Mouse (Mus musculus) kidney, postnatal 4 days (tissue): ENCODE measurements around the gene Scml4.

Source experiments
- DNase-seq, 2 experiments: peaks; one replicate each; pipeline ENCODE4 v3.0.0; 2021; ENCODE audit warnings: mixed read lengths in 2 of 2

Gene Scml4

DNA sequence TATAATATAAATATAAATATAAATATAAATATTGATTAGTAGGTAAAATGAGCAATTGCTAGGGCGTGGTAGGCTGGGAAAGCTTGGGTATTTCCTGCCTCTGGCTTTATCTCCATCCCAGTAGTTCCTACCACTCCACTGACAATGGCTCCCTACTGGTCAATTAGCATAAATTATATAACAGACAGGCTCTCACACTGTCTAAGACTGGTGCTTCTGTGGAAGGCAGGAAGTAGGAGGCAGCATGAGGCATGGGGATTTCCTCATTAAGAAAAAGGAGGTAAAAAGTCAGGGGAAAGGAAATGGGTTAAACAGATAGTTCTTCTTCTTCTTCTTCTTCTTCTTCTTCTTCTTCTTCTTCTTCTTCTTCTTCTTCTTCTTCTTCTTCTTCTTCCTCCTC lies 48.4 kb downstream of the Scml4 start:
- no peak for DNase-seq

DNA sequence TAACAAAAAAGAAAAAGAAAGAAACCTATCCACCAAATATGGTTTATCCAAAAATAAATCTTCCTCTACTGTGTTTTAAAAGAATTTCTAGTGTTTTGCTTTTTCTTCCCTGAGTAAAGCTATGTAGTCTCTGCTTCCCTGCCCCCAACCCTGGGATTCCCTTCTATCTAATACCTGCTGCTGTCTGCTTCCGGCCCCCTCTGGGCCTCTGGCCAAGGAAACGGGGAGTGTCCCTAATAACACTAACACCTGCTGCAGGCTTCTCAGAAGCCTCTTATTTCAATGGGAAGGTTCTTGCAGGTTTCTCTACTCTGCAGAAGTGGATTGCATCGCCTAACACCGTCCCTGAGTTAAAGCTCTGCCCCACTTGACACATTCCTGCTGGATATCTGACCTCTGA lies 50.4 kb downstream of the Scml4 start:
- no peak for DNase-seq

DNA sequence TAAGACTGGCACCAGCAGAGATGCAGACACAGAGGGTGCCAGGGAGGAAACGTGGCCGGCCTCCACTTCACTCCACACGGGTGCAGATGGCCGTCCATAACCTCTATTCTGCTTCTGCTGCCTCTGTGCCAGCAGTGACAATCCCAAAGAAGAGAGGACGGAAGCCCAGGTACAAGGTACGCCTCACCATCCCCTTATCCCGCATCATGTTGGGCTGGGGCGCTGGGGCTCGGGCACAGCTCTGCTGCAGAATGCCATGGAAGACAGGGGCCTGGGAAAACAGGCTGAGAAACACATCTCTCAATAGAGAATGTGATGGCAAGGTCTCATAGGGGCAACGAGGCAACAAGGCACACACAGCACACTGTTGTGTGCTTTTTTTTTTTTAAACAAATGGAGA lies 51.9 kb downstream of the Scml4 start:
- no peak for DNase-seq

DNA sequence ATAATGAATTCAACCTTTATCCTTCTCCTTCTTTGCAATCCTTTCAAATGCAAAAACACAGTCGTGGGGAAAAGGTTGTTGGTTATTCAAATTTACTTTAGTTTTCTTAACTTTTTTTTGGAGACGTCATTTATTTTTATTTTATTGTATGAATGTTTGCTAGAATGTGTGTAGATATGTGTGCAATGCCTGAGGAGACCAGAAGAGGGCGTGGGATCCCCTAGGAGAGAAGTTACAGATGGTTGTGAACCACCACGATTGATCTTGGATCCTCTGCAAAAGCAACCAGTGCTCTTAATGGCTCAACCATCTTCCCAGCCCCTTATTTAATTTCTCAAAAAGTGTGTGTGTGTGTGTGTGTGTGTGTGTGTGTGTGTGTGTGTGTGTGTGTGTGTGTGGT lies 53.0 kb downstream of the Scml4 start:
- peak in 1 of 2 experiments; percentile 14 for DNase-seq

DNA sequence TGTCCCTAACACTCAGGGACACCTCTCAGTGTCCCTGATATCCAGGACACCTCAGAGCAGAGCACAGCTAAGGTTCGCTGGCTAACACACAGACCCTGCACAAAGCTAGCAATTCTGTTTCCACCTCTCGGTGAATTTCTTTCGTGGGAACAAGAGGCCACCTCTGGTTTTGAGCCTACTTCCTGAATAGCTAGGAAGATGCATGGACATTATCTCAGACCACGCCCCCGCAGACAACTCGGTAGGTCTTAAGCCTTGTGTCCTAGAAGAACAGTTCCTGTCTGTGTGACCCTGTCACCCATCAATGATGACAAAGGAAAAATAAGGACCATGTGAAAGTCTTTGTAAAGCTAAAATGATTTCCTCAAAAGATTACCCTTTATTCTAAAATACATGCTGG lies 54.0 kb downstream of the Scml4 start:
- peak; percentile 14 to 40 for DNase-seq

DNA sequence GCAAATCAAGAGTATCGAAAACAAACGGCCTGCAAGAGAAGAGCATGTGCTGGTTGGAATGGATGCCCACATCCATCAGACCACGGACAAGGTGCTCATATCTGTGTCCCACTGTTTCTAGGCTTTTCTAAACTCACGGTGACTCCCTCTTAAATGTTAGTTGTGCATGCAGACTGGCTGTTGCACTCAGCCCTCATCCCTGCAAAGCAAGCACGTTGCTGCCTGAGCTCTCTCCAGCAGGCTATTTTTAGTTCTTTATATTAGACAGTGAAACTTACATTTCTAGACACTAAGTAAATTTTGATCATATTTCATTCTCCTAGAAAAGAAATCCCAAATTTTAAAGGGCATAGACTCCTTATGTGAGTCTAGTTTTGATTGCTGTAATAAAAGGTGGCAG lies 57.2 kb downstream of the Scml4 start:
- DNase-seq: no peak

DNA sequence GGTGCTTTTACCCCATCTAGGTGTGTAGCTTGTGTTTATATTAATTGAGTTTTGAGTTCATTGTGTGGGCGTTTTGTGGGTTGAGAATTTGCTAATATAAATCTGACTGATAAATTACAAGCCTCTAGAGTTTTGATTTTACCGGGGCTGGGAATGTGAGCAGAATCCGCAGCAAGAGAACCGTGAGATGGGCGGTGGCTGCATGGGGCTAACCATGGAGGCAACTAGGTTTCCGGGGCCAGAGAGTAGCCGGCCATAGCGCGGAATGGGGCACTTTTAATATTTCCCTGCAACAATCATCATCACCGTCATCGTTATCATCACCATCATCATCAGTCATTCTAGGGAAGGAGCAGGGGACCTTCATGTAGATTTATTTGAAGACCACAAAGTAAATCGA lies 59.6 kb downstream of the Scml4 start:
- DNase-seq: no peak

DNA sequence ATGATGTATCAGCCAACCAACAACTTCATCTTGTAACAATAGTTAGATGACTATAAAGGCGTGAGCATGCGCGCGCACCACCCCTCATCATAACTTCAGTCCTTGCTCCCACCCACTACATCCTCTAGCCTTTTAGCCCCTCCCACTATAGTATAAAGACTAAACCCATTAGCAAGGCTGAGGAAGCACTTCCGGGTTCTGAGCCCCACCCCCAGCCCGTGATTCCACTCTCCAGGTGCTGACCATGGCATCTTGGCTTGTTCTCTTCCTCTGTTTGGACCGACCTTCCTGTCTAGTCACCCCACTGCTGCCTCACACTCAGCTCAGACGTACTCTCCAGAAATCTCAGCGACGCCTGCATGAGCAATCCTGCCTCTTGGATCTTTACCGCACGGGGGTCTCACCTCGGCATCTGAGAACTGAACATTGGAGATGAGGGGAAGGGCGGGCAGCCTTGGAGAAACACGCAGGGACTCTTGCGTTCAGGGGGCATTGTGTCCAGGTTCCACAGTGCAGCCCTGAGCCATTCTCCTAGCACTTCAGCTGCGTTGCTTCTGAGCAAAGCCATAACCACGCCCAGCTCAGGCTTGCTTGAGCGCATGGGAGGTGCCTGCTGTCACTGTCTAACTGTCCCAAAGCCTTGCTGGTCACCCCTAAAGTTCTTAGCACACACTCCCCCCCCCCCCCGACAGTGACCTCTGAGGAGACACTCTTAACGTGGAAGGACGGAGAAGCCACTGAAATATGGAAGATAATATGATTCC lies 65.1 kb downstream of the Scml4 start:
- DNase-seq: no peak

DNA sequence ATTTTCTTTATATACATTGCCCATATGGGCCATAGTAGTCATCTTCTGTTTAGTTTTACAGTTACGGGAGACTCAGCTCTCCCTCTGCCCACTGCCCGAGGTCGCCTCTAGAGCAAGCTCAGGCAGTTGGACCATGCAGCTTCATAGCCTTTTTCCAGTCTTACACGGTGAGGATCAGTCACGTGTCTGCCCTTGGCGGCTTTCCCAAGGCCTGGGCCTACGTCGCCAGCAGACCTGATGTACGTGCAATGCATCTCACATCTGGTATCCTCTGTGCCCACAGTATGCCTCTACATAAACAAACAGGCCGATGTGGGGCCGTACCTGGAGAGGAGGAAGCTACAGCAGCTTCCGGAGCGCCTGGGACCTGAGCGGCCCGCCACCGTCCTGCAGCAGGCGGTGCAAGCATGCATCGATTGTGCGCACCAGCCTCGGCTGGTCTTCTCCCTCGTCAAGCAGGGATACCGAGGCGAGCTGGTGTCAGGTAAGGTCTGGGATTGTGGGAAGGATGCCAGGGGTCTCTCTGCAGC lies 70.0 kb downstream of the Scml4 start:
- DNase-seq: no peak

DNA sequence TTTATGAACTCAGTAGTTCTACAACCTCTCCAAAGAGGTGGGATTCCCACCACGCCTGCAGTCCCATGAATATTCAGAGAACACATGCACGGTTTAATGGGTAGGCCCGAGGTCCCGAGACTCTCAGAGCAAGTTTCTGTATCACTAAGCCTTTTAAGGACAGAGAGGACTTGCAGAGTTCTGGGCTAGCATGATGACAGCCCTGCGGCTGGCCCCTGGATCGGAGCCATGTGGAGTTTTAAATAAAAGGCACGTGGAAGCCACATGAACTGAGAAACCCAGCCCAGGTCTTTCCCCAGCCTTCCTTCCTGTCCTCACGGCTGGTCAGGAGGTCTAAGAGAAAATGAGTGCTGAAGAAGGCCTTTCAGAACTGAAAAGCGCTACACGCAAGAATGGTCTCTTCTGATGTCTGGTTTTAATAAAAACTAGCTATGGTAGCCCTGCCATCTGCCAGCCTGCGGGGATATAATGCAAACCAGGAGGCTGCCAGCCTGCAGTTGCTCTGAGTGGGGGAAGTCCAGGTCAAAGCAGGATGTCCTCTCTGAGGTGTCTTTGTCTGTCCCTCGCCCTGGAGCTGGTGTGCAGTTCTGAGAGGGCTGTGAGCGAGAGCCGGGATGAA lies 72.8 kb downstream of the Scml4 start:
- no peak for DNase-seq

DNA sequence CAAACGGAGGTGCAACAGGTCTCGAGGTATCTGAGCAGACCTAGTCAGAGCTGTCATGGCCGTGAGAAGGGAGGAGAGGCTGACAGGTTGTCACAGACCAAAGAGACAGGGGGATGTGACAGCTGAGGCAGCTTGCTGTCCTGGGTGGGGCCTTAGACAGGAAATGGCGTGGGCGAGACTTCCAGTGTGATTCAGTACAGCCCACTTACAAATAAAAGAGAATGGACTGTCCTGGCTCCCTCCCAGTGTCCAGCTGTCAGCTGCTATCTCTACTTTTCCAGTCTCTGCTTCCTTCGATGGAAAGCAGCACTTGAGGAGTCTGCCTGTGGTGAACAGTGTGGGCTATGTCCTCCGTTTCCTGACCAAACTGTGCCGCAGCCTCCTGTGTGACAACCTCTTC lies 74.5 kb downstream of the Scml4 start:
- peak; percentile 51 to 66 for DNase-seq

DNA sequence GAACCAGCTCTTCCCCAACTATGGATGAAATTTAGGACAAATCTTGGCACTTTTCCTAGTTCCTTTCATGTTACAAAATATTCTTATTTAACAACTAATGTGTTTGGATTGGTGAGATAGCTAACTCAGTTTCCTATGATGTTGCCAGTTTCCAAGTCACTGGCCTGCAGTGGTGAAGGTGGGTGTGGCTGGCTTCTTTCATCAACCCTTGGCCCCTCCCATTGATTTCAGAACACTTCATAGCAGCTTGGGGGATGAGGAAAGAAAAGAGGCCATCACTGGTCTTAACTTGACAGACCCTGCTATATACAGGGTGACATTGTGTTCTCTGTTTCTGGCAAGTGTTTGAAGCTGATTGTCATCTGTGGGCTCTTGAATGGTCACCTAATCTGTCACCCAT lies 76.0 kb downstream of the Scml4 start:
- DNase-seq: no peak

DNA sequence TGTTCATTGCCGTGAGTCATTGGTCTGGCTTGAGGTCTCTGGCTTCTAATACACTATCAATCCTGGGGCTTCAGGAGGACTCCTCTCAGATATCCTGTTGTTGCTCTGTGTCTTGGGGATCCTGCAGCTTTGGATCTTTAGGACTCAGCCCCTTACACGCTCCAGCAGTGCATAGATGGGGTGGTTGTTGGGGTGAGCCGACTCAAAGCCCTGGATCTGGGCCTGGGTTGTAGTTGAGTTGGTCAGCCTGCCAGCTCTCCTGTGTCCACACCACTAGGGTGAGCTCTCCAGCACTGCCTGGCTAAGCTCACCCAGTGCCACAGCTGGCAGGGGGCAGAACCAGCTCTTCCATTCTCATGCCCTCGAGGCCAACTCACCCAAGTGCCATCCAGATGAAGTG lies 78.2 kb downstream of the Scml4 start:
- no peak for DNase-seq

DNA sequence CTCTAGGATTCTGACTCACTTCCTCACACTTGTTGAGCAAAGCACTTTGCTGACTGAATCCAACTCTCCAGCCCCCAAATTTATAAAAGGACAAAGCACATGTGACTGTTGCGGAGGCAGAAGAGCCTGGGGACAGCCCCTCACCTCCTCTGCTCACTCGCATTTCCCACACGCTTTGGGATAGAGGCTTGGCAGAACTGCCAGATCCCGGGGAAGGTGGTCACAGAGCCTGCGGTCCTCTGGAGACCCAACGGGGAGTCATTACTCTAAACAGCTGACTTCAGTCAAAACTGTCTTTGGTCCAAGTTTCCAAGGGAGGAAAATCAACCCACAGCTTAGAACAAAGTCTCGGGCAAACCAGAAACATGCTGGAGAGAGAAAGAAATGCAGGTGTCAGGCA lies 79.5 kb downstream of the Scml4 start:
- DNase-seq: peak in 1 of 2 experiments; percentile 39

DNA sequence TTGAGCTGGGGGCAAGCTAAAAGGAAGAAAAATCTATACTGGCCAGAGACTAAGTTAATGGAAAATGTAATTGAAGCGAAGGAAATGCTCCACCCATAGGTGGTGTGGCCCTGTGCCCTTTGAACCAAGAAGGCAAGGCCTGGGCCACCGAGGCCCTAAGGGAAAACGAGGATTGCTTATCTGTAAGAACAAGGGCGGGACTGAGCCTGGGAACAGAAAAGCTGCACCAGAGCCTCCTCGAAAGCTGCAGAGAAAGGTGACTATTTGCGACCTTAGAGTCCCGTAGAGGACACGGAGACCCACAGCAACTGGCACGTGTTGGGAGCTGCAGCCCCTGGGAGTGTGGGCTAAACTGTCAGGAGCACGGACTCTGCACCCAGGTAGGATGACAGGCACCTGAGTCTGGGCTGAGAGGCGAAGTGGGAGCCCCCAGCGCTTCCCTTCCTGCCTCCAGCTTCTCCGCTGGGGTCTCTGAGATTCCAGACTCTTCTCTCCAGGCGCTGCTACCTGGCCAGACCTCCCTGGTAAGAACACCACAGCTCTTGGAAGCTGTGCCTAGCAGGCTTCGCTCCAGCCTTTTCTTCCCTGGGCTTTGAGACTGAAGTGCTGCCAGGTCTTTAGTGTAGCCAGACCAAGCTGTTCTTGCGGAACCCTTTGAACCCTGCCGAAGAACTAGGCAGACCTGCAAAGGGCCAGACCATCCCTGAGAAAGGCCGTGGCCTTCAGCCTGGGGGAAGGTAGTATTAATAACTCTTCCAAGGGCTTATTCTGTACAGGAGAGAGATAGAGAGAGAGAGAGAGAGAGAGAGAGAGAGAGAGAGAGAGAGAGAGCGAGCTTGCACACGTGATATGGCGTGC lies 80.3 kb downstream of the Scml4 start:
- DNase-seq: no peak

DNA sequence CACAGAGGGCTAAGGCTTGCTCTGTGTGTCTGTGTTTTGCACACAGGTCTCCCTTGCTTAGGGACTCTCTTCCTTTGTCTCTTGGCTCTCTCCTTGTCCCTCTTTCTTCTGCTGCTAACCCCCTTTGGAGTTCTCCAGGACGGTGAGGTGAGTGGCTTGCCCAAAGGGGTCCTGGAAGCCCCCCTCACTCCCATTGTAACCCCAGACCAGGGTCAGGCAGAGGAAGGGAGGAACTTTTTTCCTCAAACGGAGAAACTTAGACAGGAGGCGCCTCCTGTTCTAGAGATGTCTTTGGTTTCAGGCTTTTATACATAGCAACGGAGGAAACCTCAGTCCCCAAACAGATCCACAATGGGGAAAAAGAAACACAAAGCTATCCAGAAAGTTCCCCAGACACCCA lies 81.1 kb downstream of the Scml4 start:
- no peak for DNase-seq

DNA sequence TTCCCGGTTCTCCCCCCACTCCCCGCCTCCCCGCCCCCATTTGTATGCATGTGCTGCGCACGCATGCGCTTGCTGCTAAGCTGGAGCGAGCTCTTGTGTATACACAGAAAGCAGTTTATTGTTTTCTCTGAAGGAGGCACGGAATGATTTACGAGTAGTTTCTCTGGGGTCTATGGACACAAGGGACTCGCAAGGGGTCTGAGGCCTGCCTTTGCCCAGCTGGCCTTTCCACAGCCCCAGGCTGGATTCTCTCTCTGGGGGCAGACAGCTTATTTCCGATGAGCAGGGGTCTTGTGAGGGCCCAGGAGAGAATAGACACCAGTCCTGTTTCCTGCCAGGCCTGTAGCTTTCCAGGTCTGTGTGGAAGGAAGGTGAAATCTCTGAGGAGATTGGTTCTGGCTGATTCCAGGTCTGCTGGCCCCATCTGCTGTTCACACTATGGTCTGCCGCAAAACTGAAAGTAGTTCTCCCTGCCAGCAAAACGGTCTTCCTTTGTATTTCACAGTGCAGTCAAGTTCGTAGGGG lies 81.6 kb downstream of the Scml4 start:
- peak; percentile 70 to 80 for DNase-seq

DNA sequence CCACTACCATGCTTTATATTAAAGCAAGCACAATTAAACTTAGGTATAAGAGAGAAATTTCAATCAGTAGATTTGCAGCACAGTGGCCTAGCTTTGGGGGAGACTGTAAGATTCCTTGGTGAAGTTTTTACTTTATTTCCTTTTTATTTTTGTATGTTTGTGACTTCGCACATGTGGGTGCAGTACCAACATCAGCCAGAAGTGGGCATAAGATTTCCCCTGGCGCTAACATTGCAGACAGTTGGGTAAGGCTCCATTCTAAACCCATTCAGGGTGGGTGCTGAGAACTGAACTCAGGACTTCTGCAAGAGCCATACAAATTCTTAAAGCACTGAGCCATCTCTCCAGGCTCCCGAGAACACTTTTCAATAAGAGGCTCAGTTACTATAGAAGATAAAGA lies 82.1 kb downstream of the Scml4 start:
- peak; percentile 50 to 51 for DNase-seq

DNA sequence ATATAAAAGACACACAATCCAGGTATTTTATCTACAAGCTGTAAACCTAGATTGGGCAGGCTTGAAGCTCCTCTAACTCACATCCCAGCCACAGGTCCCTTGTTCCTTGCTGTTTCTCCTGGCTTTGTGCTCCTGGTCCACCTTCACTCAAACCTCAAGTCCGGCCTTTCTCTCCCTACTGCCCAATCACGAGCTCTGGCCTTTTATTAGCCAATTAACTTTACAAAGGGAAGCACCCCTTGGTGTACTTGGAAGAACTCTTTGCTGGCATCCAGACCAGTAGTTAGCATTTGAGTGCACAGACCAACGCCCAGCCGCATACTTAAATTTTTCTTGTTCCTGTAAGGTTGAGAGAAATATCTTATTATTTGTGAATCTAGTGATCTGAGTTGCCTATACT lies 85.1 kb downstream of the Scml4 start:
- no peak for DNase-seq

DNA sequence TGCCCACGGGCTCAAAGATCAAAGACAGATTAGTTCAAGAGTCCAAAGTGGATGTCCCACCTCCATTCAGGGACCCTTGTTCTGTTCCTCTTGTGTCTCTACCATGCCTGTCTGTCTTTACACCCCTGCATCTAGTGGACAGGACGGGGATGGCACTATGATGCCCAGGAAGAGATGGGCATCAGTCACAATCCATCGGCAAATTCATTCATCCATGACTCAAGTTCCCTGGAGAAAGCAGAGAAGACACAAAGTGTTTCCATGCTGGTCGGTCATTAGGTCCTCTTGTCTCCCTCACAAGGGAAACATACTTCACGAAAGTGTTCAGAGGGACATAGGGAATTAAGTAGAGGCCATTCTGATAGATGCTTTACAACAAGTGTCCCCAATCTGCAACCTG lies 87.2 kb downstream of the Scml4 start:
- DNase-seq: no peak

DNA sequence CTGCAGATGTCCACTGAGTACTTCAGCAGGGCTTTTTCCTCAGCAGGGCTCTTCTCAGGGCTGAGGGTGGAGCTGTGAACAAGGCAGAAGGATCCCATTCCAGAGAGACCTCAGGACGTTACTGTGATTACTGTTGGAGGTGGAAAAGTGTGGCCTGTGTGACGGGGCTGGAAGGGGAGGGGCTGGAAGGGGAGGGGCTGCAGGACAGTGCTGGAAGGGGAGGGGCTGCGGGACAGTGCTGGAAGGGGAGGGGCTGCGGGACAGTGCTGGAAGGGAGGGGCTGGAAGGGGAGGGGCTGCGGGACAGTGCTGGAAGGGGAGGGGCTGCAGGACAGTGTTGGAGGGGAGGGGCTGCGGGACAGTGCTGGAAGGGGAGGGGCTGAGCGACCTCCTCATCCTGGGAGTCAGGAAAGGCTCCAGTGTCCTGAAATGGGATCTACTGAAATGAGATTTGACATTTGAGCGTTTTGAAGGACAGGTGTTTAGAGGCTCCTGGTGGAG lies 90.1 kb downstream of the Scml4 start:
- peak; percentile 63 to 74 for DNase-seq

DNA sequence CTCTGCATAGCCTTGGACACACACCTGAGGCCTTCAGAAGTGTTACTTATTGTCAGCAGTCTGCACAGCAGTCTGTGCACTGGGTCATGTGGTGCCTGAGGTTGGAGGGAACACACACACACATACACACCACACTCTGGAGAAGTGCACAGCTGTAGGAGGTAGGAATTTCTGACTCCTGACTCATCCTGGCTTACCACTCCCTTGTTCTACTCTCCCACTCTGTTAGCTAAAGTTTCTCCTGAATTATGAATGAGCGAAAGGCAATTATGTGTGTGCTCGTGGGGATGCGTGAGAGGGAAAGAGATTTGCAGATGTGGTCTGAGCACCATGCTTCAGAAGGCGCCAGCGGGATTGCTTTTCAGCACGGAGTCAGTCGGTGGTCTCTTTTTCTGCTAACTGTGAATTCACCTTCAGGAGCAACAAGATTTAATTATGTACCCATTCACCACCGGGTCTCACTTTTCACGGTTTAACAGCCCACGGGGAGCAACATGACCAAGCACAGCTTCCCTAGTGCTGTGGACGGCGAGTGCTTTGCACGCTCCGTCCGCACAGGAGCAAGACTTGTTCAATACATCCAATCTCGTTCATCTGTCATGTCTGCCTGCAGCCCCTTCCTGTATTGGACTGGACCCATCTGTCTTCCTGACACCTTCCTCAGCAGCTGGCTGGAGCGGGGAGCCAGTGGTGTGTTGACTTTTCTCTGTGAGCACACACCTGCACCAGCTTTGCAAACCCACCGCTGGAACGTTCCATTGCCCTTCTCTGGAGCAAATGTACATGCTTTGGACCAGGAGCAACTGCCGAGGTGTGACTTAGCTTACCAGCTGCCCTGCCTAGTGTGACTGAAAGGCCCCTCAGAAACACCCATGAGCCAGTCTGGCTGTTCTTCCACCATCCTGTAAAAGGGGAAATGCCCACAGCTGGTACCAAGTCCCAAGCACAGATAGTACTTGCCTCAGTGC lies 91.2 kb downstream of the Scml4 start:
- no peak for DNase-seq
